Mouse (Mus musculus): Measurements from ENCODE around the gene Sult2b1.

Gene Sult2b1

DNA sequence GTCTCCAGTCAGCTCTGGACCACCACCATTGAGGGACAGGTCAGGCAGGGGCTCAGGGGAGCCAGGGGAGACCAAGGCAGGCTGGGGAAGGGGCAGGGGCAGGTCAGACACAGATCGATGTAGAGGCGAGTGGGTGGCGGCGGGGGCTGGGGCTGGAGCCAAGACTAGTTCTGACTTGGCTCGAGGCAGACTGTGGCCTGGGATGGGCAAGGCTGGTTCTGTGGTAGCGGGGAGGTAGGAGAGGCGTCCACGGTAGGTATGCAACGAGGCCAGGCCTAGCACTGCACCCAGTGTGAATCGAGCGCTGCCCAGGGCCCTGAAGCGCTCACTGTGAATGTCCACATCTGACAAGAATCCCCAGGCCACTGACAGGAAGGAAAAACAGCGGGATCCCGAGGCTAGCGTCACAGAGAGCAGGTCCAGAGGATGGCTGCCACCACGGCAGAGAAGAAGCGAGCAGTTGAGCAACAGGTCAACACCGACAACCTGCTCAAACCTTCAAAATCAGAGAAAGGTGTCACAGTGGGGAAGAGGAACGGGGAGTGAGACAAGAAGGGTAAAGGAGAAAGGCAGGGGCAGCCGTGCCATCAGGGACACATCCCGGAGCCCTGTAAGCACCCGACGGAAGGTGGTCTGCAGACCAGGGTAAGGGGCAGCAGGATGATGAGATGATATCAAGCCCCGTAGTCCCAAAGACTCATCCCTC, 73.0 kb downstream of the Sult2b1 start:
- DNase-seq (ENCODE audit: low spot score), result no peak

DNA sequence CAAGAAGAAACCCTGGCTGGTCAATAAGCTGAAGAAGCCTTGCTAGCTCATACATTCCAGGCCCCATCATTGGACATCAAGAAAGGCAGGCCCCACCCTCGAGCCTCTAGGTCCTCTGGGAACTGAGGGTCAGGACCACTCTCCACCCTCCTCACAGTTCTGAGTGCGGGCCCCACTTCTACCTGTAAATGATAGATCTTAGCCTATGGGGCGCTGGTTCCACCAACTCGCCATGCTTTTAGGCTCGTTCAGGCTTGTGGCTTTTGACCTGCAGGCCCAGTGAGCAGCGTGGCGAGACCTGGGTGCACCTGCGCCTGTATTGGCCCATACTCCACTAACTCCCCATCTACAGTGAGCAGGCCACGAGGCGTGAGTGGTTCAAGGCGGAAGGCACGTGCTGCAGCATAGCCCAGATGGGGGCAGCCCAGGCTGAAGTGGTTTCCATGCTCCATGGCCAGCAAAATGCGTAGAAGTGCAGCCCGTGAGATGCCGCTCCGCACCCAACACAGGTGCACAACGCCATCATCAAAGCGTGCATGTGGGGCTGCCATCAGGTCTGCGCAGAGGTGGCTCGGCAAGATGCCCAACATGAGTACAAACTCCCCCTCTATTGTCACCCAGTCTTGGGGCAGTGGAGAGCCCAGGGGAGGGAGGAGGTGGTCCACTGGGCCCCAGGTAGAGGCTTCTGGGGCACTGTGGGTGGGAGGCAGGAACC, 73.8 kb downstream of the Sult2b1 start:
- DNase-seq (ENCODE audit: low spot score), result no peak

DNA sequence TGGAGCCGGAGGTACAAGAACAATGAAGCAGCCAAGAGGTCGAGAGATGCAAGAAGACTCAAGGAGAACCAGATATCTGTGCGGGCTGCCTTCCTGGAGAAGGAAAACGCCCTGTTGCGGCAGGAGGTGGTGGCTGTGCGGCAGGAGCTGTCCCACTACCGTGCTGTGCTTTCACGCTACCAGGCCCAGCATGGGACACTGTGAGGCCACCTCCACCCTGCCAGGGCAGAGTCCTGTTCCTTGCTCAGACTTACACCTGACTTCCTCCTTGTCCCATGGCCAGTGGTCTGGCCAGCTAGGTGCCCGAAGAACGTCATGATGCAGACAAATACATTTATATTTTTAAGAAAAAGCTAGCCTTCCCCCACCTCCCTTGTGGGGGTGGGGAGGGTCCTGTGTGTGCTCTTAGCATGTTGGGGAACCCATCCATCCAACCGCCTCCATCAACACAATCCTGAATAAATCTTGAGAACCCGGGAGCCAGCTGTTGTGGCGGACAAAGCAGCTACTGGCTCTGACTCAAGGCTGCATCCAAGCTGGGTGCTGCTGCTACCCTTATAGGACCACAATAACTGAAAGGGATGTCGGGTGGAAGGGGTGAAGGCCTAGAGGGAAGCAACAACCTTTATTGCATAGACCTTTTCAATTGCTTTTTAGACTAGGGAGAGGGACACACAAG, 74.7 kb downstream of the Sult2b1 start:
- DNase-seq (ENCODE audit: low spot score), result no peak

DNA sequence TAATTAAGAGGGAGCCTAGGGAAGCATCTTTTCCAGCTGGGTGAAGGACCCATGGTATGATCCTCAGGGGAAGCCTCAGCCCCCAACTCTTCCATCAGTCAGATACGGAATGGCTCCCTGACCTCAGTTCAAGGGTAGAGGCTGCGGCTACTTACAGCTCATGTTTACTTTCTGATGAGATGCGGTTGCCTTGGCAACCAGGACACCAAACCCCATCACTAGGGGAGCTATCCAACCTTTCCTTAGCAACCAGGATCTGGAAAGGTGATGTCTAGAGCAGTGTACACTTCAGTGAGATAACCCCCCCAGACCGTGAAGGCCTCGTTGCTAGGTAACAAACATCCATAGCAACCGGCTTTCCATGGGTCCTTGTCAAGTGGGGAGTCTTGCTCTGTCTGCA, 75.4 kb downstream of the Sult2b1 start:
- no peak for DNase-seq (ENCODE audit: low spot score)

DNA sequence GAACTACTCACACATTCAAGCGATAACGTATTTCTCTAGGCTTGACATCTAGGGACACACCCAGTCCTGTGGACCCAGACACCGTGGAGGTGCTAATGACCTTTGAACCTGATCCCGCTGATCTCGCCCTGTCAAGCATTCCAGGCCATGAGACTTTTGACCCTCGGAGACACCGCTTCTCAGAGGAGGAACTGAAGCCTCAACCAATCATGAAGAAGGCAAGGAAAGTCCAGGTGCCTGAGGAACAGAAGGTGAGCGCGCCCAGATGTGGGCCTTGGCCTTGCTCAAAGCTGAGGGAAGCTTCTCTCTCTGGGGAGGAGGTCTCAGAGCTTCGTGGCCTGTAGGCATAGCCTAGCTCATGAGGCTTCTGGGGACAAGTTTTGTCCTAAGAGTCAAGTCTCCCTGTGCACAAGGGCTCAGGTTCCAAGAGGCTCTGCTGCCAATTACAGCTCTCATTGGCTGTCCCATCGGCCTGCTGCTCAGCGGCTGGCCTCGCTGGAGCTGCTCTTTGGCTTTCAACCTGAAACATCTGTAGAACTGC, 76.2 kb downstream of the Sult2b1 start:
- DNase-seq (ENCODE audit: low spot score), result no peak

DNA sequence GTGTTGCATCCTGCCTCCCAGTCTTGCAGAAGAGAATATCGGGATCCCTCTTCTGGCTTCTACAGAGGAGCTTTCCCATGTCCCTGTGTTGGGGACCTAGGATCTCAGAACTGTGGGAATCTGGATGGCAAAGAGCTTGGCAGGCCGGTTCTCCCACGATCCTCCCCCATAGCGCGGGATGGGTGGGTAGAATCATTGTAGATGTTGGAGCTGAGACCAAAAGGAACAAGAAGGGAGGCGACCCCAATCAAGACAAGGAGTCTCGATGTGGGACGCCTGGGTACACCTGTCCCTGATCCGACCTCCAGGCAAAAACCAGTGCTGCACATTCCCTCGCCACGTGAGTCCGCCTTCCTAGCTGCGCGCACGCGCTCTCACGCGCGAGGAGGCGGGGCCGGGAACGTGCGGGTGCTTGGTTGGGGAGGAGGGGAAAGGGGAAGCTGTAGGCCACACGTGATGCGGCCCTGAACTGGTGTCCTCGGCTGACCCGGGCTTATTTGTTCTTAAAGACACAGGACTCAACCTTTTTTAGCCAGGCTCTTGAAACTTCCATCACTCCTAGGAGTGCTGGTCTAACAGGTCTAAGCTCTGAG, 77.0 kb downstream of the Sult2b1 start:
- DNase-seq (ENCODE audit: low spot score), result peak; percentile 98

DNA sequence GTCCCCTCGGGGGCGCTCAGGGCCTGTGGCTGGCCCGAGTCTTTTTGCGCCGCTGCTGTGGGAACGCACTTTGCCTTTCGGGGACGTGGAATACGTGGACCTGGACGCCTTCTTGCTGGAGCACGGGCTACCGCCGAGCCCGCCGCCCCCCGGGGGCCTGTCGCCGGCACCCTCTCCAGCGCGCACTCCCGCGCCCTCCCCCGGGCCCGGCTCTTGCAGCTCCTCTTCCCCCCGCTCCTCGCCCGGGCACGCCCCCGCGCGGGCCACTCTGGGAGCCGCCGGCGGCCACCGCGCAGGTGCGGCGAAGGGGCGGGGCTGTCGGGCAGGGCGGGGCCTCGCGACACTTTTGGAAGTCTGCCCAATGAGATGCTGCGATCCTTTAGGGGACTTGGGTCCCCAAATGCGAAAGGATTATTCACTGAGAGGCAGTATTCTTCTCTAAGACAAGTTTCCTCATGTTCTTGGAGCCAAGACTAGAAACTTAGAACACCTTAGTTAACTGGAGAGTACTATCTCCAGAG, 77.7 kb downstream of the Sult2b1 start:
- DNase-seq (ENCODE audit: low spot score), result peak; percentile 96

DNA sequence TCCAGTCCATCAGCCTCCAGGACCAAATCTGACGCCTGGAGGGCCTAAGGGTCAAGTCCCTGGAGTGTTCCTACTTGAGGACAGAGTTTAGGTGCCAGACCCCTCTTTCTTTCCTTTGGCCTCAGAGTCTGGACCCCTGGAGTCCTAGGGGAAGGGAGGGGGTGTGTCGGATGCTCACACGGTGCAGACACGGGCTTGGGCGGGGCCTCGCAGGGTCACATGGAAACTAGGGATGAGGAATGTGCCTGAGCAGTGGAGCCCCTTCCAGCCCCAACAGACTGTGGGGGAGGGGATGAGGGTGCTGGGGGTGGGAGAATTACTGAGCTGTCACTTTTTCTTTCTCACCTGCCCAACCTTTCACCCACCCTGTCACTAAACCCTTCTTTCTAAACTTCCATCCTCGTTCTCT, 78.6 kb downstream of the Sult2b1 start:
- peak; percentile 93 for DNase-seq (ENCODE audit: low spot score)

DNA sequence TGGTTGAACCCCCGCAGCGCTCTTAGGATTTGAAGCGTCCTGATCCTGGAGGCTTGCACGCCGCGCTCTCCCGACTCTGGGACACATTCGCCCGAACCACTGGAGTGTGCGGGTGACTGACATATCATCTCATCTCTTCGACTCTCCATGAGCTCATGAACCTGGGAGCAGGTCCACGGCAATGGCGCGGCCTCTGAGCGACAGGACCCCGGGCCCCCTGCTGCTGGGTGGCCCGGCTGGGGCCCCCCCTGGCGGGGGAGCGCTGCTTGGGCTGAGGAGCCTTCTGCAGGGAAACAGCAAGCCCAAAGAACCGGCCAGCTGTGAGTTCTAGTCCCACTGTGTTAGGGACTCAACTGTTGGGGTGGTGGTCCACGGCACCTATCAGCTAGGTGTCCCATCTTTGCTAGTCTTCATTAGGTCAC, 79.0 kb downstream of the Sult2b1 start:
- peak; percentile 74 for DNase-seq (ENCODE audit: low spot score)

DNA sequence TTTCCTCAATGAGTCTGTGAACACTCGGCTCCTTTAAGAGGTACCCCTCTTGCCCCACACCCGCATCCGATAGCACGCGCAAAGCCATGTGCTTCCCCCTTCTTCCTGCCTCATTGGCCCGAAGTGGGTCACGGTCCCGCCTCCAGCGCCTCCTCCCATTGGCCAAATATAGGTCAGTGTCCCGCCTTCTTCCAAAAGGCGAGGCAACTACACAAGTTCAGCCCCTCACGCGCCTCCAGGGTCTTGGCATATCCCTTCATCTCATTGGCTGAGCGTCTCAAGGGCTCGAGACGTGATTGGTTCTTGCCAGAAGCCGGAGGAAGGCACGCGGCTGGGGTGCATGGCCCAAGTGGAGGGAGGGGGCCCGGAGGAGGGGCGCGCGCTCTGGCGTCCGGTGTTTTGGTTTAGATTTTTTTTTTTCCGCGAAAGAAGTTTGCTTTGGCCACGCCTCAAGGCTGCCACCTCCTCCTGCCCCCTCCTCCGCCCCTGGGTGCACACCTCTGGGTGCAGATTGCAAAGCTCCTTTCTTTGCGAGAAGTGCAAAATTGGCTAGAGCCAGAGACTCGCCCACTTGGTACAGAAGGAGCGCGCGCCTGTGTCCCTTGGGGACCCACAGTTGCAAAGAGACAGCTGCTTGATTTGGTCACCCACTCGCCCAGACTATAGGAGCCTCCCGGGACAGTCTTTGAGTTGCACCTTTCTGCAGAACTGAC, 79.6 kb downstream of the Sult2b1 start, which contains the start of gene Dbp:
TSS of gene Dbp (plus strand) at position 359 of the 713 bp plus-strand sequence.
- DNase-seq (ENCODE audit: low spot score), result peak; percentile 97

DNA sequence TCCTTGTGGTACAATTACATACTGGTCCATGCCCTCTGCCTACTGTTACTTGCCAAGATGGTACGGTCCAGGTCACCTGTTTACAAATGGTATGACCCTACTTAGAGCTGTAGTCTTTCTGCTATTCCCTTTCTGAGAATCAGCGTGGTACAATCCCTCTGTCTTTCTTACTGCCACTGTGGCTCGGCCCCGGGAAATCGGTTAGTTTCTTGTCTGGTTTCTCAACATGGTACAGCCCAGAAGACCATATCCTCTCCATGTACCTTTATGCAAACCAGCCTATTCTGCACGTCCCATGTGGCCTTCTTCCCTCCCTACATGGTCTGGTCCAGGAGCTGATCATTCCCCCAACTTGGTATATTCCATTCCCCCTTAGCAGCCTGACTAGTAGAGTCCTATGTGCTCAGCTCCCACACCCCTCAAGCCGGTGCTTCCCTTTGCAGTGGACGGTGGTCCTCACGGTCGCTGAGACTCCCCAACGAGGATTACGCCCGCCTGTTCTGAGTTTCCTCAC, 80.4 kb downstream of the Sult2b1 start:
- DNase-seq (ENCODE audit: low spot score), result peak; percentile 73

DNA sequence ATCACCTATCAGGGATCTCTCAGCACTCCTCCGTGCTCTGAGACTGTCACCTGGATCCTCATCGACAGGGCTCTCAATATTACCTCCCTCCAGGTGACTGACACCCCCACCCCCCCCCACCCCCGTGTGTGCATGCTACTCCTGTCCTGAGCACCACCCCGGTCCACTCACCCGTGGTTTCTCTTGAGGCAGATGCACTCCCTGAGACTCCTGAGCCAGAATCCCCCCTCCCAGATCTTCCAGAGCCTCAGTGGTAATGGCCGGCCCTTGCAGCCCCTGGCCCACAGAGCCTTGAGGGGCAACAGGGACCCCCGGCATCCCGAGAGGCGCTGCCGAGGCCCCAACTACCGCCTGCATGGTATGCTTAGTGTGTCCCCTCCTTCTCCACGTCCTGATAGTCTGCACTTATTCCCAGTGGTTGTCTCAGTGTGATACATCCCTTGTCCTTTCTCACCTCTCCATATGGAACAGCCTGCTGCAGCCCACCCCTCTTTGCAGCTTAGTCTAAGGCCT, 80.9 kb downstream of the Sult2b1 start:
- DNase-seq (ENCODE audit: low spot score), result peak; percentile 56

DNA sequence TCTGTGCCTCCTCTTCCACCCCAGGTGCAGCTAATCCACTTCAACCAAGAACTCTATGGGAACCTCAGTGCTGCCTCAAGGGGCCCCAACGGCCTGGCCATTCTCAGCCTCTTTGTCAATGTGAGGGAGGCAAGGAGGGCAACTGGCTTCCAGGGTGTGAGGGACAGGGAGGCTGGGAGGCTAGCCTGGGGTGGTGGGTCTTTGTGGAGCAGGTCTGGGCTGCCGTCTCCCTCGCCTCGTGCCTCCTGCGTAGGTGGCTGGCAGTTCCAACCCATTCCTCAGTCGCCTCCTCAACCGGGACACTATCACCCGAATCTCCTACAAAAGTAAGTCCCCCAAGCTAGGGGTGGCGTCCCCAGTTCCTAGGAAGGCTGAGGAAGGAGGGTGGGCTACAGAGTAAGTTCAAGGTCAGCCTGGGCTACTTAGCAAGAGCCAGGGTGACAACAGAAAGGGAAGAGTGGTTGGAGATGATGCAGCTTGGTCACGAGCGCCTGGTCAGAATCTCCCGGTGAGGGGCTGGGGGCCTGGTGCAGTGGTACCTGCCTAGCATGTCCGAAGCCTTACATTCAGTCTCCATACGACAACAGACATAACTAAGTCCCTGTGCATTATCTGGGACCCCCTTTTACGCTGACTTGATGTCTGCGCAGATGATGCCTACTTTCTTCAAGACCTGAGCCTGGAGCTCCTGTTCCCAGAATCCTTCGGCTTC, 81.5 kb downstream of the Sult2b1 start:
- peak; percentile 47 for DNase-seq (ENCODE audit: low spot score)

DNA sequence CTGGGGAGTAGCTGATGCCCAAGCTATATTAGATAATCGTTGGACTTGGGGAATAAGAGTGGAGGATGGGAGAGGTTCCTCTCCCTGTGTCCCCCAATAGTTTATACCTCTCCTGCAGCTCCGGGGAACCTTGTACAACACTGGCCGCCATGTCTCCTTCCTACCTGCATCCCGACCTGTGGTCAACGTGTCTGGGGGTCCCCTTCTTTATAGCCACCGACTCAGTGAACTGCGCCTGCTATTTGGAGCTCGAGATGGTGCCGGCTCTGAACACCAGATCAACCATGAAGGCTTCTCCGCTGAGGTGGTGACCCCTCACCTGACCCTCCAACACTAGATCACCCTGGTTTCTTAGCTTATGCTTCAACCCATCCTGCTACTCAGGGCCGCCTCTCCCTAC, 82.2 kb downstream of the Sult2b1 start:
- peak; percentile 46 for DNase-seq (ENCODE audit: low spot score)

DNA sequence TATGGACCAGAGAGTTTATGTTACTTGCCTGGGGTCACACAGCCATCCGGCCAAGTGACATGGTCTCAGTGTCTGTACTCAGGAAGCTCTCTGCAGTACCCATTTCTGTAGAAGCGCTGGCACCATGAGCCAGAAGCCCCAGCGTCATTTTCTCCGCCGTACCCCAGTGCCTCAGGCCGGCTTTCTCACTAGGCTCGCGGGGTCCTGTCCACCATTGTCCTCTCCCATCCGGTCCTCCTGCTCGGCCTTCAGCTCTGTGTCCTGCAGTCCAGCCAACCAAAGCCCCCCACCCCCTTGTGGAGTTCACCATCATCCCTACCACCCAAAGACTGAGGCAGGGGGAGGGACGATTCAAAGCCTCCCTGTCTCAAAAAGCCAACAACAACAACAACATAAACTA, 82.9 kb downstream of the Sult2b1 start:
- peak; percentile 45 for DNase-seq (ENCODE audit: low spot score)

DNA sequence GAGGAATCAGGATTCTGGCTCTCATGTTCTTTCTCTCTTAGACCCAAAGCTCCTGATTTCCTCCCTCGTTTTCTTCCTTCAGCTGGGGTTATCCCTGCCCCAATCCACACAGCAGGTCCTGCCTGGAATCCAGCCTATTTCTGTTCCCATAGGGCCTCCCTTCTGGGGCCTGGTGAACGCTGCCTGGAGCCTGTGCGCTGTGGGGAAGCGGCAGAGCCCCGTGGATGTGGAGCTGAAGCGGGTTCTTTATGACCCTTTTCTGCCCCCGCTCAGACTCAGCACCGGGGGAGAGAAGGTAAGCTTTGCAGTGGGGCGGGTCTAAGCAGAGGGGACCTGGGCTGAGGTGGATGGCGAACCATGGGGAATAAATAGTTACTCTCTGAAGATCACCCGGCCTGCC, 83.4 kb downstream of the Sult2b1 start:
- DNase-seq (ENCODE audit: low spot score), result peak; percentile 60

DNA sequence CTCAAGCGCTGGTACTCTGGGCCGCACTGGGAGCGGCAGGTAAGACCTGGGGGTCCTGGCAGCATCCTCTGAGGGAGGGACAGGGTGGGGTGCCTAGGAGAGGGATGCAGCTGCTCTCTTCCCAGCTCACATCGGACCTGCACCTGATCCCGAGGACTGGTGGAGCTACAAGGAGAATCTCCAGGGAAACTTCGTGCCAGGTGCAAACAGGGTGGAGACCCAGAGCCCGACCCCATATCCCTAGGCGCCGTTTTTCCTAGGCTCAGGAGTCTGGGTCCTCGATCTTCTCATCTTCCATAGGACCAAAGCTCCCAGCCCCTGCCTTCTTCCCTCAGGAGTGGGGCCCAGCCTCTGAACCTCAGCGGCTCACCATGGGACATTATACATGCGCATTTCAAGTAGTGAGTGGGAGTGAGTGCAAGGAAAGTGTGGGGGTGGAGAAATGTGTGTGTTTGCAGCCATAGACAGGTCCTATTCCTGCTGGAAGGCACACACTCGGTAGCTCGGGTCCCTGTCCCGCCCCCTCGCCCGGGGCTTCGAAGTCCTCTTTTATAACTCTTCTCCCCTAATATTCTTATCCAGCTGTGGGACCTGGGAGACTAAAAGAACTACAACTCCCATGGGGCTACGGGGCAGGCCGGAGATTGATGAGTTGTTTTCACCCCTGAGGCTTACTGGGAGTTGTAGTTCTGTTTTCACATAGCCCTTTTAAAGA, 84.0 kb downstream of the Sult2b1 start:
- DNase-seq (ENCODE audit: low spot score), result peak; percentile 81

DNA sequence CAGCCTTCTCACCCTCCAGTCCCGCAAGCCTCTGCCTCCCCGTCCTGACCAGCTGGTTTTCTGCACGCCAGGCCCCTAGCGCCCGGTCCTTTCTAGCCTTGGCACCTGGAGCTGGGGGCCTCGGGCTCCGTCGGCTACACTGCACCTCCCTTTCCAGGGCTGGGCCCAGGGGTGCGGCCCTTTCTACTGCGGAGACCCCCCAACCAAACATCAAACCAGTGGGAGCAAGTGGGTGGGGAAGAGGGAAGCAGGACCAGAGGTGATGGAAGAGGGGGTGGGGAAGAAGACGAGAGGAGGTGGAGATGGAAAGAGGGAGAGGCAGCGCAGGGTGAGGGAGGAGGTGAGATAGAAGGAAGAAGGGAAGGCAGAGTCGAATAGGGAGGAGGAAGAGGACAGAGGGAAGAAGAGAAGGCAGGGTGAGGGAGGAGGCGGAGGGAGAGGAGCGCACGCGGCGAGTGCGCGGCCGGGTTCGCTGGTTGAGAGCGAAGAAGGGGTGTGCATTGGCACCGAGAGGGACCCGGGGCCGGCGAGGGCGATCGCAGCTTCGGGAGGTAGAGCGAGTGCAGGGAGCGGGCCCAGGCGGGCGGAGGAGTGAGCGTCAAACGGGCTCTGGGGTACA, 84.8 kb downstream of the Sult2b1 start, which contains the start of gene Car11:
TSS of gene Car11 (plus strand) at position 321 of the 619 bp plus-strand sequence.
- peak; percentile 69 for DNase-seq (ENCODE audit: low spot score)

DNA sequence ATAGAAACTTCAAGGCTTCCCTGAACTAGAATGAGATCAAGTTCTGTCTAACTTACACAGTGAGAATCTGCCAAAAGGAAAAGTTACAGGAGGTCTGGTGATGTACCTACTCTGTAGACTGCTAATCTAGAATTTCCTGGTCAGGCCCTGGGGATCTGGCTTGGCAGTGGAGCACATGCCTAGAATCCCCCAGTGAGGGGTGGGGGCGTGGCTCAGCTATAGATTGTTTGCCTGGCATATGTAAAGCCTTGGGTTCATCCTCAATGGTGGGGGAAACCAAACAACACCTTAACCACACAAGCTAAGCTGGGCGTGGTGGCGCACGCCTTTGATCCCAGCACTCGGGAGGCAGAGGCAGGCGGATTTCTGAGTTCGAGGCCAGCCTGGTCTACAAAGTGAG, 86.6 kb downstream of the Sult2b1 start:
- no peak for DNase-seq (ENCODE audit: low spot score)

Measured in testis, postnatal 10 days (tissue).